Mouse (Mus musculus) megakaryocyte-erythroid progenitor cell, adult 5-6 weeks (primary cell): ENCODE measurements at regions not wholly inside any gene's neighbourhood (a gene's known extent, or its start where the extent isn't known, plus 50 kb on each side); places are given as distances from the start of the nearest gene placed in this dataset.

ENCODE experiments used
- ATAC-seq: replicated peaks from 2 replicates; pipeline ENCODE4 v1.8.0; 2016; ENCODE audit warnings: mild to moderate bottlenecking, inconsistent platforms; ENCODE audit not compliant: severe bottlenecking, poor library complexity, low FRiP score, low TSS enrichment

- ATAC-seq, result no peak
Measured at GRCm38 (mm10) chr2:33989555-33990370, 102.0 kb upstream of the Mvb12b start.

DNA sequence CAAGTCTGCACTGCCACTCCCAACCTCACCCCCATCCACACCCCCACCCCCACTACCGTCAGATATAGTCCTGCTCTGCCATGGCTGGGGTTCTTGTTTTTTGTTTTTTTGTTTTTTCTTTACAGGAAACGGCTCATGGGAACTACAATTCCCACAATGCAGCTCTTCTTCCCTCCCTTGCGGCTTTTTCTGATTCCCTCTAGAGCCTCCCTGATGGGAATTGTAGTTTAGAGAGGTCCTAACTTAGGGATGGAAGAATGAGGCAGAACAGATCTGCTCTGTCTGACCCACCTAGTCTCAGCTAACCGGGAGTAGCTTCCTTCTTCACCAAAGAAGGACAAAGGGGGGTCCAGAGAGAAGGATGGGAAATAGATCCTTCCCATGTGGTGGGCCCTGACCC lies 98.7 kb upstream of the Mvb12b start:
- ATAC-seq, result no peak

DNA sequence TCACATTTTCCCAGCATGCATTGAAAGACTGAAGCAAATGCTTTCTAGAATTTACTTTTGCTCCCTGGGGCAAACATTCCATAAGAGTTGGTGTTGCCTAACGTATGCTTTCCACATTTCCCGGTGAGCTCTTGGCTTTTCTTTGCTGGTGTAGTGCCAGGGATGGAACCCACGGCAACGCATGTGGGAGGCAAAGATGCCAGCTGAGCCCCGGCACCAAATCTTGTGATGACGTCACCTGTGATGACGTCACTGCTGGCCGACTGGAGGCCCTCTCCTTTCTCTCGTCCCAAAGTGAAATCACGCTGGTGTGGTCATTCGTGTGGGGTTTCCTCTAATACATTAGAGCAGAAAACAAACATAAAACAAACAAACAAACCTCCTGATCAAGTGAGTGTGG lies 97.6 kb upstream of the Mvb12b start:
- no peak for ATAC-seq

GRCm38 (mm10) chr2:33983112-33983748 lies 95.5 kb upstream of the Mvb12b start:
- ATAC-seq, result no peak

- ATAC-seq, result no peak
Measured at GRCm38 (mm10) chr2:33981936-33982335, 94.2 kb upstream of the Mvb12b start.

DNA sequence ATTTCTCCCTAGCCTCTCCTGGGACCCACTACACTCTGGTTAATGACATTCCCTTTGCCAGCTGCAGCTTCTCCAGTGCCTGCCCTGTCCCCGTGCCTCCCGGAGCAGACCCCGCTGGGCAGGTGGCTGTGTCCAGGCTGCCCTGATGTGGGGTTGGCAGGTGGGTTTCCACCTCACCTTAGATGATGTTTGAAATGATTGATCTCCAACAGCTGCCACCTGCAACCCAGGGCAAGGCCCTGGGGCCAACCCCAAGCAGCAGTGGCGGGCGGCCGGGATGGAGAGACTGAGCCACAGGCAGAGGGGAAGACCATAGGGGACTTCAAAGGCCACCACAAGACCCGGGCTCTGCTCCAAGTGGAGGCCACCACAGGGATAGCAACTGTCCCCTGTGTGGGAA lies 93.6 kb upstream of the Mvb12b start:
- ATAC-seq, result no peak

- no peak for ATAC-seq
Measured at GRCm38 (mm10) chr2:33980884-33981283, 93.1 kb upstream of the Mvb12b start.

GRCm38 (mm10) chr2:33979276-33979675 lies 91.5 kb upstream of the Mvb12b start:
- ATAC-seq, result no peak

DNA sequence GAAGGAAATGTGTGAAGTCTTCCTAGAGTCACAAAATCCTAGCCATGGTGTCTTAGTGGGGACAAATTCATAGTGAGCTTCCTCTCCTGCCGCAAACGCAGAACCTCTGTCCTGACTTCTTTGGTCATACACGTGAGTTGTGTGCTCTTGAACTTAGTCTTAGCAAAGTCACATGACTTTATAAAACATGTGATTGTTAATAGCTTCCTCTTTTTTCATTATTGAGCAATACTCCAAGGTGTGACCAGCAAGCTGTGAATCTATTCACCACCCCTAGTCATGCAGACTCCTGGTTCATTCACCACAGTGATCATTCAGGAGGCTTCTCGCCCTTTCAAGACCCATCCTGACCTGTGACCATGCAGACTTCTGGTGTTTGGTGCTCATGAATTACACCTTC lies 90.8 kb upstream of the Mvb12b start:
- no peak for ATAC-seq

GRCm38 (mm10) chr2:33977576-33978352 lies 90.0 kb upstream of the Mvb12b start:
- no peak for ATAC-seq

DNA sequence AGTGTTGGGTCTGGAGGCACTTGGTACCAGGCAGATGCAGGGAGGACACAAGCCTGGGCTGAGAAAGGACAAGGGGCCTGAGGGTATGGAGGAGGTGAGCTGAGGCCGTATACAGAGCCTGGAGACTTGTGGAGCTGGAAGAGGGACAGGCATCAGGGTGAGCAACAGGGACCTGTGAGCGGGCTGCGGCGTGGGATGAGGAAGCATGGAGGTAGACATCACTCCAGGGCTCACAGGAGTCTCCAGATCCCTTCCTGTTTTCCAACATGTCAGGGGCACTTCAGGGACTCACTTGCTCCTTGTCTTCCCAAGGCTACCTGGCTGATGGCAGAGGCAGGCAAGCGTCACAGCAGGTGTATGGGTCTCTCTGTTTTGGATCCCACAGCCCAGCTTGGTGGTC lies 89.4 kb upstream of the Mvb12b start:
- ATAC-seq, result no peak

GRCm38 (mm10) chr2:33976183-33976582 lies 88.4 kb upstream of the Mvb12b start:
- ATAC-seq, result no peak

DNA sequence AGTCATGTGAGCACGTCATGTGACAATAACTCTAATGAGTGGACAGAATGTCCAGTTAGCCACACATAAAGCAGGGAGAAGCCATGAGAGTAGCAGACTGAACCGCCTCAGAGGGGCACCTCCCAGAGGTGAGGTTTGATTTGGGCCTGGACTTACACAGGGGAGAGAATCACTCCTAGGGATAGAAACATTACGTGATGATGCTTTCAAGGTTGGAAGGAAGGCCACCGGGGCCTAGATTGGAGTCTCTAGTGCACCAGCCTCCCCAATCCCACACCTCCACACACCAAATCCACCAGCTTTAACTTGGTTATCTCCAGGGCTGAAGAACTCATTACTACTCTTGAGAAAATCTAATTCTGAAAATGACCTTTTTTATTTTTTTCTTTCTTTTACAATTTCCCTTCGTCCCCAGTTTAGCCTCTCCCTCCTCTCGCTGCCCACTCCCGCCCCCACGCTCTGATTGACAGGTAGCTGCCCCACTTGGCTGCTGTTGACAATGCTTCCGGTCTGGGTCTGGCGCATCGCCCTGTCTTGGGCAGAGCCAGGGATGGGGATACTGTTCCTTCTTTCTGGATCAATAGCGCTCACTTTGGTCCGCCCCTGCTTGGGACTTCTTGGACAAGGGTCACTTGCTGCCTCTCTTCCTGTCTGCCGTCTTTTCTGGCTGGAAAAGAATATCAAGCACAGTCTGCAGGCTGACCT lies 87.8 kb upstream of the Mvb12b start:
- no peak for ATAC-seq

DNA sequence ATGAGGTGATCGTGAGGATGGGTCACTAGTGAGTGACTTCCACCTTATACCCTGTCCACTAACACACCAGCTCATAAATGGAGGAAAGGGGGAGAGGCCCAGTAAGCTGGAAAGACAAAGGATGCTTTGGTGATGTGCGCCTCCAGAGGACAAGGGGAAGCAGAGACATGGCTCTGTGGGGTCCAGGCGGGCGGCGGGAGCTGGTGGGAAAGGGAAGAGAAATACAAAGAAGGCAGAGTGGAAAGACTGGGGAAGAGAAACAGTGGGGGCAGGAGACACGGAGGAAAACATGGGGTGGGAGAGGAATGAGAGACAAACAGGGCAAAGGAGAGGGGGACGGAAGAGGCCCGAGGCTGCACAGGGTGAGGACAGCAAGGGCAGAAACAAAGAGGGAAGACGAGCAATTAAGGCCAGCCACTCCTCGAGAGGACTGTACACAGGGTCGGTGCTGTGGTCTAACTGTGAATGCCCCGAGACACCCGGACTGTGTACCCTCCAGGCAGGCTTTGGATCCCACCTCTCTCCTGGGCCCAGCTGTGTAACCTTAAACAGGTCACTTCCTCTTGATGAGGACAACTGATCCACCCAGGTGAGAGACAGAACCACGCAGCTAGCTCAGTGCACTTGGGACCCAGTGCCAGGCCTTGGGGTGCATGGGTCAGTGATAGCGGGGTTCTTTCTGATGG lies 87.1 kb upstream of the Mvb12b start:
- no peak for ATAC-seq

GRCm38 (mm10) chr2:33974031-33974430 lies 86.3 kb upstream of the Mvb12b start:
- ATAC-seq, result no peak

DNA sequence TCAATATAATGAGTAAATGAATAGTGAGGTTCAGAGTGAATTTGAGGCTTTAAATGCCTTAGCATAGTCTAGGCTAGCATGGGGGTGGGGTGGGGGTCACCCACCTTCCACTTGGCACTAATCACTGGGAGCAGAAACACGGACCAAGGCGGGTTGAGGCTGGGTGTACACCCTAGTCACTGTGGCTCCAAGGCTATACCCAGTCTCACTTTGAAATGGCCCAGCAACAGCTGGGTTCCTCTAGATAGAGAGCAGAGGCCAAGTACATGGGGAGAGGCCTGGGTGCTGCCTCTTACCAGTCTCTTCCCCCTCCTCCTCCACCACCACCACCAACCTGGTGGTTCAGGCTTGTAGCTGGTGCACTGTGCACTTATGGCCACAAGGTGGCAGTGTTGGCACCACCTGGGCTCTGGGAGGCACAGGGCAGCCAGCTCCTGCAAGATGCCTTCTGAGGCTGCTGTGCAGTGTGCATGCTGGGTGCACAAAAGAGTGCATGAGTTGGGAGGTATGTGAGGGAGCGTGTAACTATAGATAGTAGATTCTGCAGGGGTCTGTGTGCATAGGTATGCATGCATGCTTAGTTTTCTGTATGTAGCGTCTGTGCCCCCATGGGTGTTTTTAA lies 85.6 kb upstream of the Mvb12b start:
- peak; percentile 90 for ATAC-seq

DNA sequence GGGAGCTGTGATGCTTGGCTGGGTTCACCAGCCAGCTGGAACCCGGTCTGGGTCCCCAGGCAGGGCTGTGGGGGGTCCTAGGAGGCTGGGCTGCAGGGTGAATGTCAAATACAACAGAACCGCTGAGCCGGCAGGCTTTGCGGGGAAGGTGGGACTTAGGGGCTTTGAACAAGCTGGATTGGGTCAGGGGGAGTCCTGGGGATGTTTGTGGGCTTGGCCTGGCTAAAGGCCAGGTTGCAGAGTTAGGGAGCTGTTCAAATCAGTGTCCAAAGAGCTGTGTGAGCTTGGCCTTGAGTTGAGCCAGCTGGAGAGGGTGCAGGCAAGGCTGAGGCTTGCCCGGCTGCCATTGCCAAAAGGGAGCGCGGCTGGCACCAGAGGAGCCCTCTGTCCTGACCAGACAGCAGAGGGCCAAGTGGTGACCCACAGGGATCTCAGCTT lies 79.3 kb upstream of the Mvb12b start:
- no peak for ATAC-seq

DNA sequence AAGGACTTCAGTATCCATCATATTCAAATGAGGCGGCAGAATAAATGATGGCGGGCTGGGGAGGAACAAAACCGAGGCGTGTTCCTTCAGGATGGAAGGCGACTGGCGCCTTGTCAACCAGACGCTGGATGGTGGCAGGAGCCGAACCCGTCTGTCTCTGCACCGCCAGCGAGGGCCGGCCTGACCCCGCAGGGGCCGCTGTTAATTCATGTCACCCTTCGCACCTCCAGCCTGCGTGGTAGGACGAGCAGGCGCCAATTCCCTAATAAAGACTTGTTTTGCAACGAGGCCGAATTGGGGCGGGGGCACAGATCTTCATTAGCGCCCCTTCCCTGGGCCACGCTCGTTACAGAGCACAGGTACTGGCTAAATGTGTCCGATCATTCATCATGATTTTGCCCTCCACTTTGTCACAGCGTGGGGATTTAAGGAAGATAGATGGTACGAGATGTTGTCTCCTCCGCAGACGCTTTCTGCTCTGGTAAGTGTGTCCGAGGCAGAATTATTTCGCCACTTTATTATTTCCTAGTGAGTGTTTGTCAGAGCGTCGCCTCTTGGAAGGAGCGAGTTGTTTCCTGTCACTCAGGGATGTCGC lies 78.7 kb upstream of the Mvb12b start:
- no peak for ATAC-seq

GRCm38 (mm10) chr2:33964096-33964495 lies 76.3 kb upstream of the Mvb12b start:
- ATAC-seq, result no peak
